Mouse (Mus musculus): ENCODE measurements around the gene Plppr5. TPM values are rescaled to one million over a fixed set of nuclear protein-coding genes. Genes with fewer than 3 reads are reported as not detected.

Gene Plppr5
- polyA plus RNA-seq, 1 experiment from 2014 or later: 0.05 TPM

Other genes starting within 250 kb of the Plppr5 start
- gene Plppr4, start 214.0 kb upstream of the Plppr5 start, polyA plus RNA-seq (2016; fragmentation: Nextera tagmentation; extraction: Ambion mirVana): 0.10 and 0.38 TPM in 2 replicates